Mouse (Mus musculus): ENCODE measurements around the gene Samd1.

DNA sequence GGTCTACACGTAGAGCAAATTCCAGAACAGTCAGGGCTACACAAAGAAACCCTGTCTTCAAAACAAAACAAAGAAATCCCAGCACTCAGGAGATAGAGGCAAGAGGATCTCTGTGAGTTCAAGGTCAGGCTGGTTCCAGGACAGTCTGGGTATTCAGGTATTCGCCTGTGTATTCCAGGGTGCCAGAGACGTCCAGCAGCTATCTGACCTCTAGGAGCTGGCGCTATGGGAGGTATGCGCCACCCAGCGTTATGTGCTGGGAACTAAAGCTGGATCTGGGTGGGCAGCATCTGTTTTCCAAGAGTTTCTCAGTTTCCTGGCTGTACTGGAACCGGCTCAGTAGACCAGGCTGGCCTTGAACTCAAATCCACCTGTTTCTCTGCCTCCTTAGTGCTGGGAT, 10.9 kb downstream of the Samd1 start:
- TF ChIP-seq POLR2A (IDR thresholded peaks at IDR 0.05; ENCODE audit: low read depth, low read length) (no peak), CTCF (IDR thresholded peaks at IDR 0.05; ENCODE audit: extremely low read depth, insufficient read depth, insufficient read length, insufficient replicate concordance) (no peak)
